Comparison of ENCODE assay signal across 19 mouse cellular contexts in the genomic region with DNA sequence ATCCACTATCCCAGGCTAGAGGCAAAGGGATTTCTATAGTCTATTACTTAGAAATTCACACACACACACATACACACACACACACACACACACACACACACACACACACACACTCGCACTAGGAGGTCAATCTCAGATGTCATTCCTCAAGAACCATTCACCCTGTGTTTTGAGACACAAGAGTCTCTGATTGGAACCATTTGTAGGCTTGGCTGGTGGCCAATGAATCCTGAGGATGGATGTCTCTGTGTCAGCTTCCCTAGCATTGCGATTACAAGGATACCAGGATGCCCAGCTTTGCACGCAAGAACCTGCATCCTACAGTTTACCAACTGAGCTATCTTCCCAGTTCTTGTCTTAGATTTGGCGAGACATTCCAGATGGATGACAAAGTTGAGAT.
DNase-seq lines count a peak whose midpoint lies in the region; ATAC-seq and TF ChIP-seq lines count a peak whose summit lies in the region.
"Had no signal": no experiment of that assay in that cellular context is flagged by ENCODE, and none has a peak within 500 bp of the region (broad histone marks: within the 10 kb centered on the region; RNA-seq: fewer than 3 reads in every experiment).

No protein-coding gene starts in this region.

- peak; percentile 79 for ATAC-seq in lung, embryonic 14.5 days (ENCODE audit: insufficient read depth)
- no peak for ATAC-seq in embryonic facial prominence, embryonic 11.5 days (replicated peaks; ENCODE audit: insufficient number of reproducible peaks, low FRiP score, low TSS enrichment, low read depth)
- ATAC-seq: forebrain, postnatal 0 days; intestine, embryonic 16.5 days had no signal

- H3K4me2 ChIP-seq in lung, embryonic 14.5 days: no peak overlapping the region
- no peak overlapping the region for H3K4me2 ChIP-seq in embryonic facial prominence, embryonic 11.5 days (ENCODE audit: low read depth, low read length)
- H3K4me2 ChIP-seq: hindbrain, embryonic 15.5 days; neural tube, embryonic 13.5 days had no signal

- H3K27me3 ChIP-seq in lung, embryonic 14.5 days (ENCODE audit: insufficient read depth, low read length): no peaks in the 10 kb centered on the region
- no peaks in the 10 kb centered on the region for H3K27me3 ChIP-seq in embryonic facial prominence, embryonic 11.5 days (ENCODE audit: control insufficient read depth, insufficient read depth, low read length)
- H3K27me3 ChIP-seq: hindbrain, embryonic 15.5 days; megakaryocyte, embryonic 14.5 days; neural tube, embryonic 13.5 days had no signal

- H3K9ac ChIP-seq in lung, embryonic 14.5 days: no peak overlapping the region
- H3K9ac ChIP-seq in embryonic facial prominence, embryonic 11.5 days (replicated peaks; ENCODE audit: low read length): no peak overlapping the region
- H3K9ac ChIP-seq: forebrain, postnatal 0 days; hindbrain, embryonic 15.5 days; liver, embryonic 14.5 days; neural tube, embryonic 13.5 days had no signal

- H3K27ac ChIP-seq in lung, embryonic 14.5 days (ENCODE audit: low read depth): no peak overlapping the region
- no peak overlapping the region for H3K27ac ChIP-seq in embryonic facial prominence, embryonic 11.5 days (replicated peaks; ENCODE audit: low read depth, low read length)
- H3K27ac ChIP-seq: hindbrain, embryonic 15.5 days; kidney, postnatal 0 days; liver, embryonic 14.5 days; neural tube, embryonic 13.5 days had no signal

- no peak overlapping the region for H3K4me3 ChIP-seq in lung, embryonic 14.5 days (ENCODE audit: low read depth, low read length)
- H3K4me3 ChIP-seq in embryonic facial prominence, embryonic 11.5 days (ENCODE audit: low read depth, low read length): no peak overlapping the region
- H3K4me3 ChIP-seq: hindbrain, embryonic 15.5 days; megakaryocyte, embryonic 14.5 days; neural tube, embryonic 13.5 days had no signal

- DNase-seq in heart, postnatal 4 days: peak; percentile 57
- no peak for DNase-seq in heart, adult 9 months (ENCODE audit: low spot score in 2 of 2)
- DNase-seq in lung, embryonic 14.5 days: peak; percentile 85
- DNase-seq in lung, postnatal 25 days (ENCODE audit: low spot score): no peak
- peak; percentile 68 for DNase-seq in NIH3T3 (ENCODE audit: low read depth)
- DNase-seq in embryonic facial prominence, embryonic 11.5 days (ENCODE audit: low spot score): peak; percentile 61
- DNase-seq in adrenal gland, adult (ENCODE audit: inconsistent age in 2 of 2, low spot score in 1 of 2): no peak
- DNase-seq in layer of hippocampus, postnatal 25 days (ENCODE audit: extremely low spot score in 1 of 2, low spot score in 1 of 2): no peak
- DNase-seq: cerebellum, adult 9-11 months; forebrain, postnatal 0 days; gastrocnemius, postnatal 10 days; layer of hippocampus, adult 9-11 months; thymus, postnatal 36 days had no signal

- 37% methylated on average over 4 of the region's 4 CpGs for WGBS in lung, embryonic 14.5 days
- WGBS in embryonic facial prominence, embryonic 11.5 days: 75% methylated on average over 4 of the region's 4 CpGs

- no peaks in the 10 kb centered on the region for H3K36me3 ChIP-seq in lung, embryonic 14.5 days (ENCODE audit: insufficient read depth)
- H3K36me3 ChIP-seq in embryonic facial prominence, embryonic 11.5 days (replicated peaks; ENCODE audit: control insufficient read depth, insufficient read depth, low read depth, low read length): no peaks in the 10 kb centered on the region
- H3K36me3 ChIP-seq: hindbrain, embryonic 15.5 days; neural tube, embryonic 13.5 days had no signal

- H3K4me1 ChIP-seq in lung, embryonic 14.5 days (ENCODE audit: insufficient read depth): no peaks in the 10 kb centered on the region
- H3K4me1 ChIP-seq in embryonic facial prominence, embryonic 11.5 days (ENCODE audit: control insufficient read depth, insufficient read depth, low read length): no peaks in the 10 kb centered on the region
- H3K4me1 ChIP-seq: hindbrain, embryonic 15.5 days; megakaryocyte, embryonic 14.5 days had no signal

- TF ChIP-seq CTCF in lung, embryonic 14.5 days (IDR thresholded peaks at IDR 0.05; ENCODE audit: low read depth): no peak

- H3K9me3 ChIP-seq in lung, embryonic 14.5 days (ENCODE audit: low read depth, low read length): no peaks in the 10 kb centered on the region; the same call in 1 of the 2 replicates
- H3K9me3 ChIP-seq in embryonic facial prominence, embryonic 11.5 days (replicated peaks; ENCODE audit: control insufficient read depth, low read length): no peaks in the 10 kb centered on the region
- H3K9me3 ChIP-seq: hindbrain, embryonic 15.5 days; megakaryocyte, embryonic 14.5 days; neural tube, embryonic 13.5 days had no signal

Comparison
In these comparisons a context has a peak if more than half of its experiments do, and no peak if none do; other contexts are left out.
1. DNase-seq: peak in heart, postnatal 4 days (single experiment), lung, embryonic 14.5 days (single experiment), NIH3T3 (single experiment) and embryonic facial prominence, embryonic 11.5 days (single experiment); none in heart, adult 9 months (0 of 2), lung, postnatal 25 days (single experiment), adrenal gland, adult (0 of 2) and layer of hippocampus, postnatal 25 days (0 of 2).